Mouse (Mus musculus): ENCODE results near the gene Zxdc. TPM values are rescaled to one million over a fixed set of nuclear protein-coding genes. Genes with fewer than 3 reads are reported as not detected.

Zxdc gene
- 10.4 and 10.8 TPM in 2 replicates for polyA plus RNA-seq (2014; fragmentation: Nextera tagmentation; extraction: Ambion mirVana)

DNA sequence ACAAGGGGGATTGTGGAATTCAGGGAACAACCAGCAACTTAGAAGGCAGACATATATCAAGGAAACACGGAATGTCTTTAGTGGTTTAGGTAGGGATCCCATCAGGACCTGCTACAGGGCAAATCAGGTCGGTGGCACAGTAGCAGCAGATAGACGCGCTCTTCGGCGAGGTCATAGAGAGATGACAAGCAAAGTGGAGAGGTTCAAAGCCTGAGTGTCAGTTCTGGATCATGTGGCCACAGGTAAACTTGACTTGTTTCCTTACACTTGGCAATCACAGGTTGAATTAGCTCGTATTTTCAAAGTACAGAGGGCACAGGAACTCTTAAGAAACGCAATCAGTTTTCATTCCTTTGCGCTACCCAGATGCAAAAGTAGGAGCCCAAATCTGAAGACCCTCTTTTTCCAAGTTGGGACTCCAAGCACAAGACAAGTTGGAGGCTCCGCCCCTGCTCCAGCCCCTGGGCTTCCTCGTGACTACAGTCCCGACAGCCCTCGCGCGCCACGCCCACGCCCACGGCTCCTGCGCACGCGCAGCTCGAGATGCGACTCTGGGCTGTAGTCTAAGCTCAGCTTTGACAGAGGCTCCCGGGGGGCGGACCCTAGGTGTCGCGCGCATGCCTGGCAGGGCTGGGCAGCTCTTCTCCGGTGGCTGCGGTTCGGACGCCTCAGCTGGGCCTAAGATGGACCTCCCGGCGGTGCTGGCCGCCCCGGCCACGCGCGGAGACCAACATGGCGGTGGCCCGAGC lies at the start of gene Zxdc:
Gene Zxdc, plus strand, starts transcription at position 517 of the 749 bp plus-strand sequence.
- H3K9ac ChIP-seq (replicated peaks; ENCODE audit: low read depth, low read length): peak within 1 kb of the TSS; percentile 67
- H3K27ac ChIP-seq (ENCODE audit: low read length): peak within 1 kb of the TSS; percentile 50; the same call in 1 of the 2 replicates
- peaks cover 16% of the 10 kb centered on the region for H3K36me3 ChIP-seq (ENCODE audit: control insufficient read depth, insufficient read depth, low read length)
- H3K4me3 ChIP-seq (ENCODE audit: low read depth, low read length): peak within 1 kb of the TSS; percentile 81
- WGBS: 6% methylated on average over 40 of the region's 41 CpGs
- peak within 1 kb of the TSS; percentile 97 for H3K4me2 ChIP-seq (replicated peaks; ENCODE audit: low read depth, low read length)
- peaks cover 22% of the 10 kb centered on the region for H3K4me1 ChIP-seq (ENCODE audit: control insufficient read depth, insufficient read depth, low read length)
- H3K27me3 ChIP-seq (ENCODE audit: control insufficient read depth, insufficient read depth, low read length): no peaks in the 10 kb centered on the region
- ATAC-seq (ENCODE audit: insufficient number of reproducible peaks, insufficient read depth, low FRiP score, low read depth): peak; percentile 97
- no peaks in the 10 kb centered on the region for H3K9me3 ChIP-seq (ENCODE audit: control insufficient read depth, low read depth, low read length)

GRCm38 (mm10) chr6:90320429-90320828 lies 48.9 kb upstream of the Zxdc start:
- Histone ChIP-seq H3K9ac (replicated peaks; ENCODE audit: low read depth, low read length) (no peak overlapping the region), H3K36me3 (ENCODE audit: control insufficient read depth, insufficient read depth, low read length) (no peaks in the 10 kb centered on the region), H3K27me3 (ENCODE audit: control insufficient read depth, insufficient read depth, low read length) (no peaks in the 10 kb centered on the region), H3K4me2 (replicated peaks; ENCODE audit: low read depth, low read length) (no peak overlapping the region), H3K4me1 (ENCODE audit: control insufficient read depth, insufficient read depth, low read length) (no peaks in the 10 kb centered on the region), H3K9me3 (ENCODE audit: control insufficient read depth, low read depth, low read length) (no peaks in the 10 kb centered on the region), H3K4me3 (ENCODE audit: low read depth, low read length) (no peak overlapping the region), H3K27ac (ENCODE audit: low read length) (no peak overlapping the region)
- no peak for ATAC-seq (ENCODE audit: insufficient number of reproducible peaks, insufficient read depth, low FRiP score, low read depth)
- 75% methylated on average over 5 of the region's 5 CpGs for WGBS

- no peak for ATAC-seq (ENCODE audit: insufficient number of reproducible peaks, insufficient read depth, low FRiP score, low read depth)
- Histone ChIP-seq H3K36me3 (ENCODE audit: control insufficient read depth, insufficient read depth, low read length) (no peaks in the 10 kb centered on the region), H3K4me3 (ENCODE audit: low read depth, low read length) (no peak overlapping the region), H3K4me2 (replicated peaks; ENCODE audit: low read depth, low read length) (no peak overlapping the region), H3K27ac (ENCODE audit: low read length) (no peak overlapping the region), H3K9me3 (ENCODE audit: control insufficient read depth, low read depth, low read length) (no peaks in the 10 kb centered on the region), H3K4me1 (ENCODE audit: control insufficient read depth, insufficient read depth, low read length) (no peaks in the 10 kb centered on the region), H3K9ac (replicated peaks; ENCODE audit: low read depth, low read length) (no peak overlapping the region), H3K27me3 (ENCODE audit: control insufficient read depth, insufficient read depth, low read length) (no peaks in the 10 kb centered on the region)
- WGBS: 51% methylated on average over 4 of the region's 4 CpGs
Observed at GRCm38 (mm10) chr6:90321811-90322210, 47.5 kb upstream of the Zxdc start.

GRCm38 (mm10) chr6:90324026-90324425 lies 45.3 kb upstream of the Zxdc start:
- Histone ChIP-seq H3K27me3 (ENCODE audit: control insufficient read depth, insufficient read depth, low read length) (no peaks in the 10 kb centered on the region), H3K27ac (ENCODE audit: low read length) (no peak overlapping the region), H3K9me3 (ENCODE audit: control insufficient read depth, low read depth, low read length) (no peaks in the 10 kb centered on the region), H3K9ac (replicated peaks; ENCODE audit: low read depth, low read length) (no peak overlapping the region), H3K36me3 (ENCODE audit: control insufficient read depth, insufficient read depth, low read length) (no peaks in the 10 kb centered on the region), H3K4me1 (ENCODE audit: control insufficient read depth, insufficient read depth, low read length) (no peaks in the 10 kb centered on the region), H3K4me2 (replicated peaks; ENCODE audit: low read depth, low read length) (no peak overlapping the region), H3K4me3 (ENCODE audit: low read depth, low read length) (no peak overlapping the region)
- WGBS: 72% methylated on average over 3 of the region's 3 CpGs
- peak; percentile 14; the same call in 1 of the 2 replicates for ATAC-seq (ENCODE audit: insufficient number of reproducible peaks, insufficient read depth, low FRiP score, low read depth)

- H3K9ac ChIP-seq (replicated peaks; ENCODE audit: low read depth, low read length): no peak overlapping the region
- H3K36me3 ChIP-seq (ENCODE audit: control insufficient read depth, insufficient read depth, low read length): no peaks in the 10 kb centered on the region
- no peak overlapping the region for H3K4me2 ChIP-seq (replicated peaks; ENCODE audit: low read depth, low read length)
- no peak overlapping the region for H3K4me3 ChIP-seq (ENCODE audit: low read depth, low read length)
- H3K4me1 ChIP-seq (ENCODE audit: control insufficient read depth, insufficient read depth, low read length): no peaks in the 10 kb centered on the region
- H3K9me3 ChIP-seq (ENCODE audit: control insufficient read depth, low read depth, low read length): no peaks in the 10 kb centered on the region
- 61% methylated on average over 3 of the region's 3 CpGs for WGBS
- no peak for ATAC-seq (ENCODE audit: insufficient number of reproducible peaks, insufficient read depth, low FRiP score, low read depth)
- H3K27me3 ChIP-seq (ENCODE audit: control insufficient read depth, insufficient read depth, low read length): no peaks in the 10 kb centered on the region
- H3K27ac ChIP-seq (ENCODE audit: low read length): no peak overlapping the region
Observed at GRCm38 (mm10) chr6:90324463-90324862, 44.8 kb upstream of the Zxdc start.

- Histone ChIP-seq H3K27me3 (ENCODE audit: control insufficient read depth, insufficient read depth, low read length) (no peaks in the 10 kb centered on the region), H3K9ac (replicated peaks; ENCODE audit: low read depth, low read length) (no peak within 1 kb of the TSS), H3K4me2 (replicated peaks; ENCODE audit: low read depth, low read length) (peak within 1 kb of the TSS; percentile 40), H3K36me3 (ENCODE audit: control insufficient read depth, insufficient read depth, low read length) (no peaks in the 10 kb centered on the region), H3K4me3 (ENCODE audit: low read depth, low read length) (peak within 1 kb of the TSS; percentile 9; the same call in 1 of the 2 replicates), H3K27ac (ENCODE audit: low read length) (no peak within 1 kb of the TSS), H3K4me1 (ENCODE audit: control insufficient read depth, insufficient read depth, low read length) (no peaks in the 10 kb centered on the region), H3K9me3 (ENCODE audit: control insufficient read depth, low read depth, low read length) (no peaks in the 10 kb centered on the region)
- no peak for ATAC-seq (ENCODE audit: insufficient number of reproducible peaks, insufficient read depth, low FRiP score, low read depth)
- WGBS: 2% methylated on average over 22 of the region's 22 CpGs
Observed at GRCm38 (mm10) chr6:90324991-90325390, 44.3 kb upstream of the Zxdc start, which contains the start of gene Chst13. Chst13 (minus strand) TSS chr6:90325185.

GRCm38 (mm10) chr6:90327670-90328069 lies 41.6 kb upstream of the Zxdc start:
- WGBS: 23% methylated on average over 6 of the region's 6 CpGs
- H3K4me3 ChIP-seq (ENCODE audit: low read depth, low read length): no peak overlapping the region
- ATAC-seq (ENCODE audit: insufficient number of reproducible peaks, insufficient read depth, low FRiP score, low read depth): no peak

GRCm38 (mm10) chr6:90329953-90330352 lies 39.3 kb upstream of the Zxdc start:
- Histone ChIP-seq H3K27me3 (ENCODE audit: control insufficient read depth, insufficient read depth, low read length) (no peaks in the 10 kb centered on the region), H3K9me3 (ENCODE audit: control insufficient read depth, low read depth, low read length) (no peaks in the 10 kb centered on the region), H3K36me3 (ENCODE audit: control insufficient read depth, insufficient read depth, low read length) (no peaks in the 10 kb centered on the region), H3K9ac (replicated peaks; ENCODE audit: low read depth, low read length) (no peak overlapping the region), H3K4me1 (ENCODE audit: control insufficient read depth, insufficient read depth, low read length) (no peaks in the 10 kb centered on the region), H3K27ac (ENCODE audit: low read length) (no peak overlapping the region), H3K4me2 (replicated peaks; ENCODE audit: low read depth, low read length) (no peak overlapping the region), H3K4me3 (ENCODE audit: low read depth, low read length) (no peak overlapping the region)
- 21% methylated on average over 1 of the region's 1 CpGs for WGBS
- no peak for ATAC-seq (ENCODE audit: insufficient number of reproducible peaks, insufficient read depth, low FRiP score, low read depth)

More at GRCm38 (mm10) chr6:90327670-90328069, 41.6 kb upstream of the Zxdc start:
- H3K9ac ChIP-seq (replicated peaks; ENCODE audit: low read depth, low read length): no peak overlapping the region
- H3K9me3 ChIP-seq (ENCODE audit: control insufficient read depth, low read depth, low read length): no peaks in the 10 kb centered on the region
- H3K27ac ChIP-seq (ENCODE audit: low read length): no peak overlapping the region
- no peaks in the 10 kb centered on the region for H3K27me3 ChIP-seq (ENCODE audit: control insufficient read depth, insufficient read depth, low read length)
- H3K36me3 ChIP-seq (ENCODE audit: control insufficient read depth, insufficient read depth, low read length): no peaks in the 10 kb centered on the region
- H3K4me1 ChIP-seq (ENCODE audit: control insufficient read depth, insufficient read depth, low read length): no peaks in the 10 kb centered on the region
- no peak overlapping the region for H3K4me2 ChIP-seq (replicated peaks; ENCODE audit: low read depth, low read length)
